Mouse (Mus musculus): ENCODE measurements at regions not wholly inside any gene's neighbourhood (a gene's known extent, or its start where the extent isn't known, plus 50 kb on each side); places are given as distances from the start of the nearest gene placed in this dataset.

- H3K27me3 ChIP-seq (replicated peaks; ENCODE audit: control insufficient read depth, insufficient read depth, low read length) = no peaks in the 10 kb centered on the region
- WGBS = 85% methylated on average over 4 of the region's 4 CpGs
- no peaks in the 10 kb centered on the region for H3K36me3 ChIP-seq (ENCODE audit: control insufficient read depth, insufficient read depth, low read length)
- H3K9ac ChIP-seq (ENCODE audit: low read depth, low read length) = no peak overlapping the region
- H3K9me3 ChIP-seq (ENCODE audit: control insufficient read depth, low read length) = no peaks in the 10 kb centered on the region
- no peak overlapping the region for H3K4me2 ChIP-seq (ENCODE audit: low read depth, low read length)
- H3K4me3 ChIP-seq (ENCODE audit: low read length) = no peak overlapping the region
- no peak overlapping the region for H3K27ac ChIP-seq (ENCODE audit: low read length)
- H3K4me1 ChIP-seq (ENCODE audit: control insufficient read depth, insufficient read depth, low read length) = no peaks in the 10 kb centered on the region
- ATAC-seq = no peak
These were observed 103.9 kb downstream of the Zfp281 start for GRCm38 (mm10) chr1:136728632-136728944.

- no peaks in the 10 kb centered on the region for H3K36me3 ChIP-seq (ENCODE audit: control insufficient read depth, insufficient read depth, low read length)
- H3K9ac ChIP-seq (ENCODE audit: low read depth, low read length) = no peak overlapping the region
- no peak overlapping the region for H3K4me2 ChIP-seq (ENCODE audit: low read depth, low read length)
- ATAC-seq = no peak
- H3K27me3 ChIP-seq (replicated peaks; ENCODE audit: control insufficient read depth, insufficient read depth, low read length) = no peaks in the 10 kb centered on the region
- H3K4me3 ChIP-seq (ENCODE audit: low read length) = no peak overlapping the region
- H3K4me1 ChIP-seq (ENCODE audit: control insufficient read depth, insufficient read depth, low read length) = no peaks in the 10 kb centered on the region
- WGBS = 58% methylated on average over 11 of the region's 11 CpGs
- no peak overlapping the region for H3K27ac ChIP-seq (ENCODE audit: low read length)
- H3K9me3 ChIP-seq (ENCODE audit: control insufficient read depth, low read length) = no peaks in the 10 kb centered on the region
These were observed 105.9 kb downstream of the Zfp281 start for GRCm38 (mm10) chr1:136730638-136731037.

- no peak overlapping the region for H3K9ac ChIP-seq (ENCODE audit: low read depth, low read length)
- WGBS = 43% methylated on average over 5 of the region's 5 CpGs
- no peak overlapping the region for H3K4me2 ChIP-seq (ENCODE audit: low read depth, low read length)
- no peaks in the 10 kb centered on the region for H3K27me3 ChIP-seq (replicated peaks; ENCODE audit: control insufficient read depth, insufficient read depth, low read length)
- no peak for ATAC-seq
- no peaks in the 10 kb centered on the region for H3K9me3 ChIP-seq (ENCODE audit: control insufficient read depth, low read length)
- H3K4me1 ChIP-seq (ENCODE audit: control insufficient read depth, insufficient read depth, low read length) = no peaks in the 10 kb centered on the region
- H3K27ac ChIP-seq (ENCODE audit: low read length) = no peak overlapping the region
- no peaks in the 10 kb centered on the region for H3K36me3 ChIP-seq (ENCODE audit: control insufficient read depth, insufficient read depth, low read length)
- no peak overlapping the region for H3K4me3 ChIP-seq (ENCODE audit: low read length)
These were observed 113.3 kb downstream of the Zfp281 start for GRCm38 (mm10) chr1:136738030-136738429.

GRCm38 (mm10) chr1:136739486-136739885 lies 114.8 kb downstream of the Zfp281 start:
- H3K27me3 ChIP-seq (replicated peaks; ENCODE audit: control insufficient read depth, insufficient read depth, low read length) = no peaks in the 10 kb centered on the region
- H3K27ac ChIP-seq (ENCODE audit: low read length) = no peak overlapping the region
- H3K36me3 ChIP-seq (ENCODE audit: control insufficient read depth, insufficient read depth, low read length) = no peaks in the 10 kb centered on the region
- H3K4me2 ChIP-seq (ENCODE audit: low read depth, low read length) = no peak overlapping the region
- no peak for ATAC-seq
- no peaks in the 10 kb centered on the region for H3K9me3 ChIP-seq (ENCODE audit: control insufficient read depth, low read length)
- 89% methylated on average over 5 of the region's 5 CpGs for WGBS
- no peak overlapping the region for H3K4me3 ChIP-seq (ENCODE audit: low read length)
- no peak overlapping the region for H3K9ac ChIP-seq (ENCODE audit: low read depth, low read length)
- no peaks in the 10 kb centered on the region for H3K4me1 ChIP-seq (ENCODE audit: control insufficient read depth, insufficient read depth, low read length)

- no peaks in the 10 kb centered on the region for H3K9me3 ChIP-seq (ENCODE audit: control insufficient read depth, low read length)
- H3K9ac ChIP-seq (ENCODE audit: low read depth, low read length) = no peak overlapping the region
- H3K36me3 ChIP-seq (ENCODE audit: control insufficient read depth, insufficient read depth, low read length) = no peaks in the 10 kb centered on the region
- ATAC-seq = no peak
- H3K4me3 ChIP-seq (ENCODE audit: low read length) = no peak overlapping the region
- no peaks in the 10 kb centered on the region for H3K27me3 ChIP-seq (replicated peaks; ENCODE audit: control insufficient read depth, insufficient read depth, low read length)
- no peak overlapping the region for H3K27ac ChIP-seq (ENCODE audit: low read length)
- 87% methylated on average over 10 of the region's 10 CpGs for WGBS
- no peak overlapping the region for H3K4me2 ChIP-seq (ENCODE audit: low read depth, low read length)
- H3K4me1 ChIP-seq (ENCODE audit: control insufficient read depth, insufficient read depth, low read length) = no peaks in the 10 kb centered on the region
These were observed 116.4 kb downstream of the Zfp281 start for GRCm38 (mm10) chr1:136741061-136741460.

GRCm38 (mm10) chr1:136749188-136749587 lies 124.5 kb downstream of the Zfp281 start:
- no peak overlapping the region for H3K9ac ChIP-seq (ENCODE audit: low read depth, low read length)
- H3K36me3 ChIP-seq (ENCODE audit: control insufficient read depth, insufficient read depth, low read length) = no peaks in the 10 kb centered on the region
- no peaks in the 10 kb centered on the region for H3K9me3 ChIP-seq (ENCODE audit: control insufficient read depth, low read length)
- H3K4me2 ChIP-seq (ENCODE audit: low read depth, low read length) = no peak overlapping the region
- WGBS = 64% methylated on average over 8 of the region's 8 CpGs
- H3K27me3 ChIP-seq (replicated peaks; ENCODE audit: control insufficient read depth, insufficient read depth, low read length) = no peaks in the 10 kb centered on the region
- H3K4me3 ChIP-seq (ENCODE audit: low read length) = no peak overlapping the region
- H3K27ac ChIP-seq (ENCODE audit: low read length) = no peak overlapping the region
- no peak for ATAC-seq
- no peaks in the 10 kb centered on the region for H3K4me1 ChIP-seq (ENCODE audit: control insufficient read depth, insufficient read depth, low read length)

- no peak overlapping the region for H3K27ac ChIP-seq (ENCODE audit: low read length)
- H3K9ac ChIP-seq (ENCODE audit: low read depth, low read length) = no peak overlapping the region
- no peak overlapping the region for H3K4me3 ChIP-seq (ENCODE audit: low read length)
- no peak overlapping the region for H3K4me2 ChIP-seq (ENCODE audit: low read depth, low read length)
- no peak for ATAC-seq
- no peaks in the 10 kb centered on the region for H3K27me3 ChIP-seq (replicated peaks; ENCODE audit: control insufficient read depth, insufficient read depth, low read length)
- WGBS = 63% methylated on average over 14 of the region's 14 CpGs
- H3K9me3 ChIP-seq (ENCODE audit: control insufficient read depth, low read length) = no peaks in the 10 kb centered on the region
- no peaks in the 10 kb centered on the region for H3K36me3 ChIP-seq (ENCODE audit: control insufficient read depth, insufficient read depth, low read length)
- H3K4me1 ChIP-seq (ENCODE audit: control insufficient read depth, insufficient read depth, low read length) = no peaks in the 10 kb centered on the region
These were observed 126.9 kb downstream of the Zfp281 start for GRCm38 (mm10) chr1:136751464-136752191.

GRCm38 (mm10) chr1:136754286-136754685 lies 129.6 kb downstream of the Zfp281 start:
- H3K9me3 ChIP-seq (ENCODE audit: control insufficient read depth, low read length) = no peaks in the 10 kb centered on the region

GRCm38 (mm10) chr1:136758730-136759129 lies 134.0 kb downstream of the Zfp281 start:
- no peaks in the 10 kb centered on the region for H3K4me1 ChIP-seq (ENCODE audit: control insufficient read depth, insufficient read depth, low read length)
- H3K36me3 ChIP-seq (ENCODE audit: control insufficient read depth, insufficient read depth, low read length) = no peaks in the 10 kb centered on the region
- H3K27ac ChIP-seq (ENCODE audit: low read length) = no peak overlapping the region
- H3K9ac ChIP-seq (ENCODE audit: low read depth, low read length) = no peak overlapping the region
- WGBS = 63% methylated on average over 10 of the region's 10 CpGs
- no peak overlapping the region for H3K4me3 ChIP-seq (ENCODE audit: low read length)
- no peaks in the 10 kb centered on the region for H3K9me3 ChIP-seq (ENCODE audit: control insufficient read depth, low read length)
- H3K4me2 ChIP-seq (ENCODE audit: low read depth, low read length) = no peak overlapping the region
- no peak for ATAC-seq
- H3K27me3 ChIP-seq (replicated peaks; ENCODE audit: control insufficient read depth, insufficient read depth, low read length) = no peaks in the 10 kb centered on the region

More at GRCm38 (mm10) chr1:136754286-136754685, 129.6 kb downstream of the Zfp281 start:
- no peak for ATAC-seq
- no peak overlapping the region for H3K9ac ChIP-seq (ENCODE audit: low read depth, low read length)
- no peaks in the 10 kb centered on the region for H3K4me1 ChIP-seq (ENCODE audit: control insufficient read depth, insufficient read depth, low read length)
- no peak overlapping the region for H3K4me2 ChIP-seq (ENCODE audit: low read depth, low read length)
- no peaks in the 10 kb centered on the region for H3K27me3 ChIP-seq (replicated peaks; ENCODE audit: control insufficient read depth, insufficient read depth, low read length)
- 96% methylated on average over 6 of the region's 6 CpGs for WGBS
- H3K36me3 ChIP-seq (ENCODE audit: control insufficient read depth, insufficient read depth, low read length) = no peaks in the 10 kb centered on the region
- H3K4me3 ChIP-seq (ENCODE audit: low read length) = no peak overlapping the region
- no peak overlapping the region for H3K27ac ChIP-seq (ENCODE audit: low read length)

- Histone ChIP-seq H3K4me1 (ENCODE audit: control insufficient read depth, insufficient read depth, low read length) (no peaks in the 10 kb centered on the region), H3K9me3 (ENCODE audit: control insufficient read depth, low read length) (no peaks in the 10 kb centered on the region), H3K27me3 (replicated peaks; ENCODE audit: control insufficient read depth, insufficient read depth, low read length) (no peaks in the 10 kb centered on the region), H3K36me3 (ENCODE audit: control insufficient read depth, insufficient read depth, low read length) (no peaks in the 10 kb centered on the region), H3K27ac (ENCODE audit: low read length) (no peak overlapping the region), H3K9ac (ENCODE audit: low read depth, low read length) (no peak overlapping the region), H3K4me2 (ENCODE audit: low read depth, low read length) (no peak overlapping the region), H3K4me3 (ENCODE audit: low read length) (no peak overlapping the region)
- ATAC-seq = no peak
- 69% methylated on average over 4 of the region's 4 CpGs for WGBS
These were observed 134.5 kb downstream of the Zfp281 start for GRCm38 (mm10) chr1:136759164-136759563.
